Mouse (Mus musculus) testis, adult 2 months (tissue): ENCODE measurements around the gene Cotl1. TPM values are rescaled to one million over a fixed set of nuclear protein-coding genes. Genes with fewer than 3 reads are reported as not detected.

Experiments
- H3K27ac ChIP-seq: fragments of 200-500 bp; 2 replicates; pipeline ENCODE4 v1.5.1; 2012; ENCODE audit warnings: low read depth, low read length; ENCODE audit not compliant: control insufficient read depth, insufficient read depth
- H3K27me3 ChIP-seq: fragments of 200-500 bp; 2 replicates; pipeline ENCODE4 v1.6.1; 2012; ENCODE audit warnings: mild to moderate bottlenecking, low read length, moderate library complexity; ENCODE audit not compliant: control insufficient read depth, insufficient read depth
- H3K36me3 ChIP-seq: fragments of 200-500 bp; 2 replicates; pipeline ENCODE4 v1.6.1; 2012; ENCODE audit warnings: mild to moderate bottlenecking, low read length; ENCODE audit not compliant: control insufficient read depth, insufficient read depth
- H3K4me1 ChIP-seq: fragments of 200-500 bp; 2 replicates; pipeline ENCODE4 v1.6.1; 2012; ENCODE audit warnings: low read length; ENCODE audit not compliant: control insufficient read depth, insufficient read depth
- H3K4me3 ChIP-seq: fragments of 200-500 bp; 2 replicates; pipeline ENCODE4 v1.5.1; 2012; ENCODE audit warnings: low read depth, mild to moderate bottlenecking, low read length, moderate library complexity, mixed read lengths; ENCODE audit not compliant: control insufficient read depth
- CTCF ChIP-seq: fragments of 200-500 bp; IDR thresholded peaks from 2 replicates; pipeline ENCODE4 v1.5.1; 2012; ENCODE audit warnings: low read depth, mild to moderate bottlenecking, inconsistent platforms, low read length, moderate library complexity; ENCODE audit not compliant: control insufficient read depth, insufficient read depth, insufficient replicate concordance
- POLR2A ChIP-seq: fragments of 200-500 bp; IDR thresholded peaks from 2 replicates; pipeline ENCODE4 v1.6.1; 2012; ENCODE audit warnings: low read depth, mild to moderate bottlenecking, inconsistent platforms, low read length, moderate library complexity; ENCODE audit not compliant: control insufficient read depth
- polyA plus RNA-seq: library from polyadenylated mRNA; depleted of rRNA; stranded (reverse); fragments of >200 nt; gene quantifications from 2 replicates; pipeline ENCODE4 v1.2.3, GENCODE M21; 2012

Cotl1 gene
- polyA plus RNA-seq, 1 experiment, result 20.0 TPM

DNA sequence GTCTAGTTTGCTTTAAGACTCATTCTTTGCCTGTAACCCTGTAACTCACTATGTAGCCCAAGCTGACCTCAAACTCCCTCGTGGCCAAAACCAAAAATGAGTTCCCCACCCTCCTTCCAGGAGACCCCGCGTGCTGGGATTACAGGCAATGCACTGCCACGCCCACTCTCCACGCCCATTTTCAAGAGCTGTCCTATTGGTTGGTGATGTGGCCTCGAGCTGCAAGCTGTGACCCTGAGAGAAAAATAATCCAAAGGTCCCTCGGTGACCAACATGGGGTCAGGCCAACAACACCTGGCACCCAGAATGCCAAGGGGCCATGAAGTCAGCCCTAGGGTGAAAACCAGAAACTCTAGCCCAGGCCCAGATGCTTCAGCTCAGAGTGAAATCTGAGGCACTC is 45.7 kb downstream of the Cotl1 start:
- TF ChIP-seq POLR2A (no peak), CTCF (no peak)
- Histone ChIP-seq H3K36me3 (no peaks in the 10 kb centered on the region), H3K4me1 (peaks cover 39% of the 10 kb centered on the region), H3K27me3 (no peaks in the 10 kb centered on the region), H3K27ac (no peak overlapping the region), H3K4me3 (no peak overlapping the region)

DNA sequence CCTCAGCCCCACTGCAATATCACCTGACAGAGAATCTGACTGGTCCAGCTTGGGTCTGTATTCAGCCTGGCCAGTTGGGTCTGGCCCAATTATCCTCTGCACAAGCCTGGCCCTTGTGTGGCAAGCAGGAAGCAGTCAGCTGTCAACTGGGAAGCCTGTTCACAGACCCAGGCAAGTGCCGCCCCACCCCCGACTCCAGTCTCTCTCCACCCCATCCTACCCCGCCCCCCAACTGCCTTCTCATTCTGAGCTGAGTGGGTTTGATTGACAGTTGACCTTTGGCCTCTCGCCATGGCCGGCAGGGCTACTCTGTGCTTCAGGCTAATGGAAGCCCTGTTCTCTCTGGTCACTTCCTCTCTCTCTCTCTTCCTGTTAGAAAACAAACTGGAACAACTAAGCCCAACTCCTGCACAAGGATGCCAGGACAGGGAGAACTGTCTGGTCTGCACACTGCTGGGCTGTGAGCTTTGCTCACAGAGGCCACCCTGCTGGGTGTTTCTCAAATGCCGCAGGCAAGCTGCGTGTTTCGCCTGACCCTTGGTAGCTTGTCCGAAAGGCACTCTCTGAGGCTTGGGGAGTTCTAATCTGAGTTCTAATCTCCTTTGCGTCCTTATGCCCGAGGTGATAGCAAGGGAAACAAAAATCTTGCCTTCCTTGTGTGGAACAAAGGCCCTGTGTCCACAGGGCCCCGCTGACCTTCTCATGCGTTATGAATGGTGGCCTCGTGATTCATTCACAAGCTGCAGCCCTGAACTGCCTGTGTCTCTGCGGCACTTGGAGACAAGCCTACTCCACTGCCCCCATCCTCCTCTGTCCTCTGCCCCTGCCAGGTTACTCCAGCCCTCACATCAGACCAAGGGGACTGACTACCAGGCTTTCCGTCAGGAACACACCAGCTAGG is 48.3 kb downstream of the Cotl1 start:
- peak overlapping the region; percentile 71 for H3K27ac ChIP-seq
- no peak overlapping the region for H3K4me3 ChIP-seq
- TF ChIP-seq POLR2A, result peak; percentile 25; the same call in 1 of the 2 replicates
- no peak for TF ChIP-seq CTCF
- H3K27me3 ChIP-seq, result no peaks in the 10 kb centered on the region
- H3K36me3 ChIP-seq, result no peaks in the 10 kb centered on the region
- peaks cover 25% of the 10 kb centered on the region for H3K4me1 ChIP-seq

DNA sequence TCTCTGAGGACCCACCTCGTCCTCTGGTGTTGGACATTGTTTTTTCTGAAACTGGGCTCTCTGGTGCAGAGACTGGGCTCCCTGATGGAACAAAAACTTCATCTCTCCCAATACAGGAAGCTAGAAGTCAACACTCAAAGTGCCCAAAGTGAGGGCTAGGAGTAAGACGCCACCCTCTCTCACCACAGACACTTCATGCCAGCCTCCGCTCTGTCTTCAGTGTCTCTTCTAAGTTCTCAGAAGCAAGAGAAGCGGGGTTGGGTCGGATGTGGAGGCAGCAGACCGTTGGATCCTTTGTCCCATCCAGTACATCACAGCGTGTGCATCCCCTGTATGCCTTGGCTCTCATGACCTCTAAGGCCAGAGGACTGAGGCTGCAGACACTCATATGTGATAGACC is 50.8 kb downstream of the Cotl1 start:
- TF ChIP-seq POLR2A (no peak), CTCF (no peak)
- H3K36me3 ChIP-seq, result no peaks in the 10 kb centered on the region
- H3K4me1 ChIP-seq, result peaks cover 21% of the 10 kb centered on the region
- H3K27me3 ChIP-seq, result no peaks in the 10 kb centered on the region
- no peak overlapping the region for H3K4me3 ChIP-seq
- no peak overlapping the region; the same call in 1 of the 2 replicates for H3K27ac ChIP-seq

DNA sequence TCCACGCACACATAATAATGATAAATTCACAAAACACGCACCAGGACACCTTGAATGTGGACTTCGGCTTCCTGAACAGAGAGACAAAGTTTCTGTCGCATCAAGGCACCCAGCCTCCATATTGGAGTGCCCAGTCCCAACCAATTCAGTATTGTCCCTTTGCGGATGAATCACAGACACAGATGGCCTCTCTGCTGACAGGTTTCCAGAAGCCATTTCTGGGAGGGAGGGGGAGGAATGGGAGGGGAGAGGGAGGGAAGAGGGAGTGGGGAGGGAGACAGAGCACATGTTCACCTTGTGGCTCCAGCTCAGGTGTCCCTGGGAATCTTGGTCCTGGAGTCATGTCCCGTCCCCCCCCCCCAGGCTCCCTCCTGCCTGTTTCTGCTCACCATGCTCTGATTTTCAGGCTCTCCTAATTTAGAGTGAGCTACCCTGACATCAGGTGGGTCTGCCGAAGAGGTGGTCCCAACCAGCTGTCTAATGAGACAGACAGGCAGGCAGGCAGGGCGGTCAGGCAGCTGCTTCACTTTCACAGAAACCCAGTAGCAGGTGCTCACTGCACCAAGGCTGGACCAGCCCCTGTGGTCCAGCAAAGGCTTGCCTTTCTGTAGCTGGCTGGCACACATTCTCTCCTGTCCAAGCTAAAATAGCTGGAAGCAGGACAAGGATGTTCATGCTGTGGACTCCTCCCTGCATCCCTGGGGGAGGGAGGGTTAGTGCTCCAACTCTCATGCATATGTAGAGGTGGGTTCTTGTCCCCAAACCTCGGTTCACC is 51.5 kb downstream of the Cotl1 start:
- Histone ChIP-seq H3K4me3 (no peak overlapping the region), H3K27ac (no peak overlapping the region), H3K36me3 (no peaks in the 10 kb centered on the region), H3K4me1 (peaks cover 19% of the 10 kb centered on the region), H3K27me3 (no peaks in the 10 kb centered on the region)
- no peak for TF ChIP-seq CTCF
- TF ChIP-seq POLR2A, result no peak

DNA sequence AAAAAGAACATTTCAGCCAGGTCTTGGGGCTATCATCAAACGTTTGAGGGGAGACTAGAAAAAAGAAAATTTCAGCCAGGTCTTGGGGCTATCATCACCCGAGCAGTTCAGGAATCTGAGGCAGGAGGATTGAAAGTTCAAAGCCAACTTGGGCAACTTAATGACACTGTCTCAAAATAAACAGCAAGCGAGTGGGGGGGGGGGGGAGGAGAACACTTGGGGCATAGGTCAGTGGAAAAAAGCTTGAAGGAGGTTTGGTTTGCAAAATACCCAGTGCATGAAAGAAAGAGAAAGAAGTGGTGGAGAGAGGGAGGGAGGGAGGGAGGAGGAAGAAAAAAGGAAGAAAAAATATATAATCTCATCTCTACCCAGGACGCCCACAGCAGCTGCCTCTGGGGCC is 53.0 kb downstream of the Cotl1 start:
- no peak for TF ChIP-seq POLR2A
- no peak for TF ChIP-seq CTCF
- Histone ChIP-seq H3K27ac (no peak overlapping the region), H3K4me1 (peaks cover 18% of the 10 kb centered on the region), H3K4me3 (no peak overlapping the region), H3K36me3 (no peaks in the 10 kb centered on the region), H3K27me3 (no peaks in the 10 kb centered on the region)

DNA sequence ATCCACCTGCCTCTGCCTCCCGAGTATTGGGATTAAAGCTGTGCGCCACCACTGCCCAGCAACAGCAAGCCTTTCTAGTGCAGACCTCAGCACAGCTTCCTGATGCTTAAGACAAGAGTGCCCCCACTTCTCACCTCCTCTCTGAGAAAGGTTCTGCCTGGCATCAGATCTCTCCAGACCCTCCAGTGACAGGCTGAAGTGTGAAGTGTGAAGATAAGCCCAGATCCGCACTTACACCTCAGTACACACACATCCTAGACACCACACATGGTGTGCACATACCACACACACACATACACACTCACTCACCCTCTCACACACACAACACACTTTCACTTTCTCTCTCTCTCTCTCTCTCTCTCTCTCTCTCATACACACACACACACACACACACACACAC is 53.5 kb downstream of the Cotl1 start:
- Histone ChIP-seq H3K4me3 (no peak overlapping the region), H3K4me1 (peaks cover 14% of the 10 kb centered on the region), H3K36me3 (no peaks in the 10 kb centered on the region), H3K27me3 (no peaks in the 10 kb centered on the region), H3K27ac (no peak overlapping the region)
- no peak for TF ChIP-seq POLR2A
- TF ChIP-seq CTCF, result no peak

DNA sequence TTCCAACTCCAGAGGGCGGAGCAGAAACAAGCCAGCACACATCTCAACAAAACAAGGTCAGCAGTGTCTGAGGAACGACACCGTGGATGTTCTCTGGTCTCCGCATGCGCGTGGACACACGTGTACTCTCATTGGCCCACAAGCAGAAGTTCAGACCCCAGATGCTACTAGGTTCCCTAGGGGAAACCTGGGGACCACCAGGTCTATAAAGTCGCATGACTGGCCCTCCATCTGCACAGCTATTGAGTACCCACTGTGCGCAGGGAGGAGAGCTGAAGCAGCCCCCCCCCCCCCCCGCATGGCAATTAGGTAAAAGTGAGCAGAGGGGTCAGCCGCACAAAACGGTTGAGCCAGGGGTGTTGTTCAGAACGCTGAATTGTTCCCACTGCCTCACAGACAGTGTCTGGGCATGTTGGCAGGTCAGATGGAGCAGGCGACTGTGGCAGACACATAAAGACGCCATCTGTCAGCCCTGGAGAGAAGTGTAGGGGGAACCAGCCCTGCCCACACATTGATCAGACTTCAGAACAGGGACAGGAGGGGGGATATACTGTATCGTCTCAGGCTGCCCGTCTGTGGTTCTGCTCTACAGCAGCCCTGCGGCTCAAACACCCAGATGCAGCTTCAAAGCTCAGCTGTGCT is 54.5 kb downstream of the Cotl1 start:
- H3K36me3 ChIP-seq, result no peaks in the 10 kb centered on the region
- no peaks in the 10 kb centered on the region for H3K27me3 ChIP-seq
- no peak overlapping the region for H3K4me3 ChIP-seq
- H3K4me1 ChIP-seq, result peaks cover 4% of the 10 kb centered on the region
- H3K27ac ChIP-seq, result no peak overlapping the region
- TF ChIP-seq CTCF, result no peak
- no peak for TF ChIP-seq POLR2A
